Mouse (Mus musculus): ENCODE measurements at regions not wholly inside any gene's neighbourhood (a gene's known extent, or its start where the extent isn't known, plus 50 kb on each side); places are given as distances from the start of the nearest gene placed in this dataset.

DNA sequence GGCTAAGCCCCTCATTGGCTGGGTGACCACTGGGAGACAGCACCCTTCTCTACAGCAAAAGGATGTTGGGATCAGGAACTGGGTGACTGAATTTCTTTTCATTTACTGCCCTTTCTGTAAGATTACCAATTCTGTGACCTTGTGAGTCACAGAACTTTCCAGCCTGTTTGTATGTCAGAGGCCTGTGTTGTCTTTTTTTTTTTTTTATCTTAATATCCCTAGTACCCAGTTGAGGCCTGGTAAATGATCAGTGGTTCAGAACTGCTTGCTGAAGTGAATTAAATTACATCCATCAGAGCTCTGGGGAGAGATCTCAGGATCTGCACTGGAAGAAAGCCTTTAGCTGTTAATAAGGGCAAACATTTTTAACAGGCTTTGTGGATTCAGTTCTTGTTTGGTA, 114.8 kb upstream of the Zfp648 start:
- no peak for DNase-seq

DNA sequence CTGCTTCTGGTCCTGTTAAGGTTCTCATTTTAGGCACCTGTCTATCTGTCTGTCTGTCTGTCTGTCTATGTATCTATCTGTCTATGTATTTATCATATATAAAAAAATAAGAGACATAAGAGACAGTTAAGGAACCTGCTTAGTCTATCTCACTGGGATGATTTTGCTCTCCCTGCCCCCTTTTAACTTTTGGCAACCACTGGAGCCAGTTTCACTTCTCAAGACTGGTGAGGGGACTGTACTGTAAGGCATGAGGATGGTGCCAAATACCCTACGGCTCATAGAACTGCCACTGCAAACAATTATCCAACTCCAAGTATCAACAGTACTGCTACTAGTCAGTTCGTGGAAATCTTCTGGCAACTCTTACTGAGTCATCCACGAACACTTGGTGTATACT, 111.2 kb upstream of the Zfp648 start:
- DNase-seq = no peak

DNA sequence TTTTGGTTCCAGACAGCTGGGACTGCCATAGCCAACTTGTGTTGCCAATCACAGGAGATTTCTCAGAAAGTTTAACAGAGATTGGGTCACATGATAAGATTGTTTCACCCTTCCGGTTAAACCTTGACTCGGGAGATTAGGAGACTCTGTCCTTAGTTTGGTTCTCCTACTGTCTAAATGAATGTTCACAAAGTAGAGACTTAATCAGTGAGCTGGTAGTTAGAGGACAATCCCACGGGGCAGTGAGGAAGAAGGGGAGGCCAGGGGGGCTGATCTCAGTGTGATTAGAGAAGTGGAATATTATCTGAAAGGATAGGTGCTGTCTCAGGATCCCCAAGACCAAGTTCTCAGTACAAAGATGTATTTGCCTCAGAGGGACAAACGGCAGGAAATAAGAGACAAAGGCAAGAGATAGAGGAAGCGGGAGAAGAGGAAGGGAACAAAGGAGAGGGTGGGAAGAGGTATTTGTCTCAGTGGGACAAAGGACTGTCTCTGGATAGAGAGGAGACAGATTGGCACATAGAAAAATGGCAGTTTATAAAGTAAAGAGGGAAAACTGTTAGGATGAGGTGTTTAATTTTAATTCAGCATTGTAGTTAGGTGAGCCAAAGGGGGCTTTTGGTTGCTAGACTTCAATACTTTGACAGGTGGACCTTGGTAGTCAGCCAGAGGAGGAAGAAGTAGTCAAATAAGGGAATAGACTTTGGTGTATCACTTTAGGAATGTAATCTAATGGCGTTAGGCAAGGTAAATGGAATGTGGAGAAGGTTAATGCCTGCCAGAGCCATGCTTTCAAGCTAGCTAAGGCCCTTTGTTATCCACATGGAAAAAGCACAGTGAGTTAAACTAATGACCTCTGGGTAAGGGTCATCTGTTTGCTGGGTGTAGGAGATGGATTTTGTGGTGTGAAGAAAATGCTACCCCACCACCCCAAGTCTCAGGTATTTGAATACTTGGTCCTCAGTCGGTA, 110.2 kb upstream of the Zfp648 start:
- no peak for DNase-seq

DNA sequence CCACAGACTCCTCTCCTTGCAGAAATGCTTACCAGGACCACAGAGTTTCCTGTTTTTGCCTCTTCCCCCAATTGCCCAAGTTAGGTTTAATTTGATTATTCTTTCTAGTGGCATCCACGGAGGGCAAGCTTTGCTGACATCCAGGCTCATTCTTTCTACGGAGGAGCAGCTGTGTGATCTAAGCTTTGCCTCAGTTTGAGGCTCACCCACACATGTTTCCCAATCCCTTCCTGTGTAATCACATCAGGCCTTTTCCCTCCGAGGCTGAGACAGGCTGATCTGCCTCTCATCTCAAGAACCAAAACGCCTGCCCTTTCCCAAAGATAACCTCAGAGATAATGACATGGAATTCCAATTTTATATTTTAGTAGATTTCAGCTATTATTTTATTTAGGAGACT, 107.4 kb upstream of the Zfp648 start:
- no peak for DNase-seq

DNA sequence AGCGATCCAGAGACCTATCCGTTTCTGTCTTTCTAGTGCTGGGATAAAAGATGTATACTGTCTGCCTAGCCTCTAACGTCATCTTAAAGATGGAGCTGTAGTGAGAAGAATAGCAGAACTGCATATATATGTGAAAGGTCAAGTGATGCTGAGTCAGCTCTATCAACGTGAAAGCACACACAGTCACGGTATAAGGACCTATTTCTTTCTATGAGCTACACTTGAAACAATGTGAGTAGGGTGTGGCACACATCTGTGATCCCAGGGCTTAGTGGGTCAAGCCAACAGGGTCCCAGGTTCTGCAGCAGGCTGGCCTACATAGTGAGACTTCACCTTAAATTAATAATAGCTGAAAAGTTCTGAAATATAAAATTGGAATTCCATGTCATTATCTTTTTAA, 106.6 kb upstream of the Zfp648 start:
- DNase-seq = no peak

DNA sequence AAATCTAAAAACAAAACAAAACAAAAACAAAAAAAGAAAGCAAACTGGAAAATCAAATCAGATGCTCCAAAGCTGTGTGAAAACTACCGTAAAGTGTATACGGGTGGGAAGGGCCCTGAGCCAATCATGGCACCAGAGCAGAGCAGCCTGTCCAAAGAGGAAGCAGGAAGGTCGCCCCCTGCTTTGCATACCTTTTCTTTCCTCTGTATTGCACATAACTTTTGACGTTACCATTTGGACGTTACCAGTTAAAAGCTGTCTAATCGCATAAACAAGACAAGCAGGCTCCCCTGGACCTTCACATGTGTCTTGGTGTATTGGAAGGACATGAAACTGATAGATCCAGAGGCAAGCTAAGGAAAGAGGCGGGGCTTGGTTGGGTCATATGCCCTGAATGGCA, 104.9 kb upstream of the Zfp648 start:
- DNase-seq = no peak

DNA sequence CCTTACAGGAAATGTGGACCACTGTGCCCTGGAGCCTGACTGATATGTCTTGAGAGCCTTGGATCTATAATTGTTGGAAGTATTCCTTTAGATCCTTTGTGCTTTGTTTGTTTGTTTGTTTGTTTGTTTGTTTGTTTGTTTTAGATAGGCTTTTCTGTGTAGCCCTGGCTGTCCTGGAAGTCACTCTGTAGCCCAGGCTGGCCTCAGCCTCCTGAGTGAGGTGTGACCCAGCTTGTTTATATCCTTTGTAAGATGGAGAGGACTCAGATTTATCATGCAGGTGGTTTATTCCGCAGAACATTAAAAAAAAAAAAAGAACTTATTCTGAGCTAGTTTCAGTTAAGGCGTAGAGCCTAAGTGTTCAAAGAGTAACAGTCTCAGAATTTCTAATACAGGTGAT, 104.1 kb upstream of the Zfp648 start:
- no peak for DNase-seq

DNA sequence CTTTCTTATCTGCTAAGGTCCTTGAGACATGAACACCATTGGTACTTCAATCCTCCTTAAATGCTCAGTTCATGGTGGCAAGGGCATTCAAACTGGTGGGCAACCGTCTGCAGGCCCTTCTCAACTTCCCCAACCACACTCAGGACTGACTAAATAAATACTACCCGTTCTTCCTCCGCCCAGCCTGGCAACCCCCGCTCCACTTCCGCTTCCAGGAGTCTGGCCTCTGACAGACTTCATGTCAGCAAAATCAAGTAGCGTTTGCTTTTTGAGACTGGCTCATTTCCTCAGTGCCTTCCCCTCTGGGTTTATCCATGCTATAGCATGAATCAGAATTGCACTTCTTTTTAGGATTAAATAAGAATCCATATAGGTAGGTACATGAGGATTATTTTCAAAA, 103.3 kb upstream of the Zfp648 start:
- DNase-seq = no peak

DNA sequence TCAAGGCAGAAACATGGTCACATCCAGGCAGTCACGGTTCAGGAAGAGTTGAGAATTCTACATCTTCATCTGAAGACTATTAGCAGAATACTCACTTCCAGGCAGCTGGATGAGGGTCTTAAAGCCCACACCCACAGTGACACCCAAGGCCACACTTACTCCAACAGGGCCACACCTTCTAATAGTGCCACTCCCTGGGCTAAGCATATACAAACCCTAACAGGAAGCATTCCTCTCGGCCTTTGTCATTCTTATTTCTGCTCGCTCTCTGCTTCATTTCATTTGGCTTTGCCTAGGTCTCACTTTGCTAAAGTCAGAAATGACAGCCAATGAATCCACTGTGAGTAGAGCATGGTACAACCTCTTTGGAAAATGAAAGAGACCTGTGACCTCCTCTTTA, 100.4 kb upstream of the Zfp648 start:
- DNase-seq = no peak

DNA sequence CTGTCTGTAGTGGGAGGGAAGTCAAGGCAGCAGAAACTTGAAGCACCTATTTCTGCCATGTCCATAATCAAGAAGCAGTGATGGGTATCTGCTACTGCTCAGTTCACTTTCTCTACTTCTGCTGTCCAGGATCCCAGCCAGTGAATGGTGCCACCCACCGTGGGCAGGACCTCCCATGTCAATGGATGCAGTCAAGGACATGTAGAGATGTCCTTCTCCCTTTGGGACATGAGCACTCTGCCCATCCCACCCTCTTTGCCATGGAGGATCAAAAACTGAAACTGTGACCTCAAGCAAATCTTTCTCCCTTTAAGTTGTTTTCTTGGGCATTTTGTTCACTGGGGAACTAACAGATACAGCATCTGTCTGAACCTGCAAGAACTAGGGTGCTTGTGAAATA, 99.6 kb upstream of the Zfp648 start:
- DNase-seq = no peak

DNA sequence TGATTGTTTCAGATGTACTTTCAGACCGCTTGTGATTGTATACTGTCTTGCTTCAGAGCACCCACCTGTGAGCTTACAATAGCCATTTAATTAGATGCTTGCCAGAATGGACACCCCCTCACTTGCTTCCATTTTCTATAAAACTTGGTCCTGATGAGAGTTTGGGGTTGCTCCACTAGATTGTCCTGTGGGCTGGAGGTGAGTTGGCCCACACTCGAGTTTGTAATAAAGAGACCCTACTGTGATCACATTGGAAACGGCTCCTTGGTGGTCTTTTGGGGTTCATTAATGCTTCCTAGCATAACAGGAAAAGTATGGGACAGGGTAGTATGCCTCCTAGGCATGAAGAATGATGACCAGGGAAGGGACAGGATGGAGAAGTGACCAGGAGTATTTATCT, 98.8 kb upstream of the Zfp648 start:
- no peak for DNase-seq

DNA sequence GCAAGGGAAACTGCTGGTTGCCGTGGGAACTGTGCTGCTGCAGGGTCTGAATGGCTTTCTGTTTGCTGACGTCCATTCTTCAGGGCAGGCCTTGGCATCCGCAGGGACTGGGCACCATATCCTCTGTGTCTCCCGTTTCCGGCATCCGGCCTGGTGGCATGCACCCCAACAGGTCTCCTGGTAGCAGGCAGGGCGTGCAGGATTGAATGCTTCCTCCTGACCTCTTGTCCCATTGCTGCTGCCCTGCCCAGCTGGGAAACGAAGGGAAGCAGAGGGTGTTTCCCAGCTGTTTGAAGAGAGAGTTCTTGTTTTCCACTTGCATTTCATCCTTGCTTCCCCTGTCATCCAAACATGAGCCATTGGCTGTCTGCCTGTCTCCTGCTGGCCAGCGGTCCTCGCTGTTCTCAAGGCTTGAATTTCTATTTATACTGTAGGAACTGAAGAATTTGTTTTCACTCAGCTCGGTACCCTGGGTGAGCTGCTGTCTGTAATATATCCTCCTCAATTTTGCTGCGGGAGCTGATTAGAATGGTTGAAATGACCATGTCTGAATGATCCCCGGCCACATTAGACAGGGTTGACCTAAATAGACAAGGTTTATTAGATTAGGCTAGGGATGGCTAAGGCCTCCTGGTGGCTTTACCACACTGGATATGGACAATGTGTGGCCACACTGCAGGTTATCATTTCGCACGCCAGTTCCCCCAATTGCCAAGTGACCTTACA, 98.0 kb upstream of the Zfp648 start:
- peak; percentile 78 to 86 for DNase-seq

DNA sequence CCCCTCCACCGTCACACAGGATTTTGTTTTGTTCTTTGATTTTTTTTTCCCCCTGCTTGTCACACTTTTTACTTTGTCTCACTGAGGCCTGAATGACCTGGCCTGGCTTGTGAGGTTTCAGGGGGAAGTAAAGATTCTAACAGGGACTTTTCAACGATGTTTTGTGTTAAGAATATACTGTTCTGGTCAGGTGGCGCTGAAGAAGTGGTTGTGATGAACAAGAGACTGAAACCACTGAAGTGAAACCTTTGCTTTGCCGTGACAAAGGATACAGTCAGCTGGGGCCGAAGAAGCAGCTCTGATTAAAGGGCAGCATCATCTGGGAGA, 97.4 kb upstream of the Zfp648 start:
- no peak for DNase-seq

DNA sequence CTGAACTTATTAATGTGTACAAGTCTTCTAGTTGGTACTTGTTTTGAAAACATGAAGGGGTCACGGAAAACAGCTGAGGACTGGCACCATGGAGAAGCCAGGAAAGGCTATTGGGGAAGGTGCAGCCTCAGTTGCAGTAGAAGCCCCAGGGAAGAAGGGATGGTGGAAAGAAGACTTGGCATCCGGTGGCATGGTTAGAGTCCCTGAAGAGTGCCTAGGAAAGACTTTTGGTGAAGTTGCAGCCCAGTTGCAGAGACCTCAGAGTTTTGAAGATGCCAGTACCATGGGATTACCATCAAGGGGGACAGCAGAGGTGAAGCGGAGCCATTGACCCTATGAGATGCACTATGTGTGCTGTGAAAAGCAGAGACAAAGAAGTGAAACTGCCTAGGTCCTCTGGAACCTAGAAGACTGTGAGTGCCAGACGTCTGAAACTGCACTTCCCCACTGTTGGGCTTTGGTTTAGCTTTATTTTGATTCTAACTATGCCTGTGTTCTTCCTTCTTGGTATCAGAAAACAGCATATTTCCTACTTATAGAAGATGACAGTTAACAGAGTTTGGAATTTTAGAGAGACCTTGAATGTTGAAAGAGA, 96.9 kb upstream of the Zfp648 start:
- no peak for DNase-seq

DNA sequence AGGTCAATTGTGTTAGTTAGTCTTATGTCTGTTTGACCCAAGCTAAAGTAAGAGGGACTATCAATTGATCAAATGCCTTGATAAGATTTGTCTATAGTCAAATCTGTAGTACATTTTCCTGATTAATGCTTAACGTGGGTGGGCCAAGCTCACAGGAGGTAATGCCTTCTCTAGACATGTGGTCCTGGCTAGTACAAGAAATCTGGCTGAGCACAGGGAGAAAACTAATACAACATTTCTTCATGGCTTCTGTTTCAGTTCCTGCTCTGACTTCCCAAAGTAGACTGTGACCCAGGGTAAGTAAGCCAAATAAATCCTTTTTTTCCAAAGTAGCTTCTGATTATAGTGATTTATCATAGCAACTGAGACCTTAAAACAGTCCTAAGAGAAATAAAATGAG, 96.2 kb upstream of the Zfp648 start:
- no peak for DNase-seq

DNA sequence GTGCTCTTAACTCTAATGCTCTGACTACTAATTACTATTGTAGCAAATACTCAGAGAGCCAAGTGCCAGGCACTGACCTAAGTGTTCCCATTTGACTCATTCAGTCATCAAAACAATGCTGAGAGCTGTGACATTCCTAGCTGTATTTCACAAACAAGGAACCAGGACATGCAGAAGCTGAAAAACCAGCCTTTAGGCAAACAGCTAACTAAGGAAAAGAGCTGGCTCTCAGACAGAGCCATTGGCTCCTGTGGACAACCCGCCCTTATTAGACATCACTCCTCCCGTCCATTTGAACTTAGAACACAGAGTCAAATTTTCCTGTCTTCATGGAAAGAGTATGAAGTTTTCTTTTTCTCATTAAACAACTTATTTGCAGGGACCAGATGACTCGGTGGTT, 88.5 kb upstream of the Zfp648 start:
- DNase-seq = no peak

DNA sequence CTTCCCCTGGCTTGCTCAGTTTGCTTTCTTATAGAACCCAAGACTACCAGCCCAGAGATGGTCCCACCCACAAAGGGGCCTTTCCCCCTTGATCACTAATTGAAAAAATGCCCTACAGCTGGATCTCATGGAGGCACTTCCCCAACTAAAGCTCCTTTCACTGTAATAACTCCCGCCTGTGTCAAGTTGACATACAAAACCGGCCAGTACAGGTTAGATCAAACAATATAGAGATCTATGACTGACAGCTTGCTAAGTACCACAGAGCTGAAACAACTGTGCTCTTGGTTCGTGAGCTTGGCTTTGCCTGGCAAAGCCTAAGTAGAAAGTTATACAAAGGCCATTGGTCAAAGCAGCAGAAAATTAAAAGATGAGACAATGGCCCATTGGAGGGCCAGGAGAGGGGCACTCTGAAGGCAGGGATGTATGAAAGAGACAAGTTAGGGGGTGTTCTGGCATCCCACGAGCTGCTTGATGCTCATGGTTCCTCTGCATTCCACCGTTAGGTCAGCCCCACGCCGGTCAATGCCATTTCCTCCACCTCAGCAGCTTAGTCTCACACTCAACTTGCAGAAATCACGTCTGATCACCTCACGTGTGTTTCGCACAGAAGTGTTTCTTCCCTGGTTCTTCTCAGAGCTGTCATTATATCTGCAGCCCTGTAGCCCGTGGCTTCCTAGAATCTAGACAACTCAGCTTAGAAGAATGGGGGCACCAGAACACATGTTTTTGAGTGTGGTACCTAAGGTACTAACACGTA, 87.5 kb upstream of the Zfp648 start:
- no peak for DNase-seq

DNA sequence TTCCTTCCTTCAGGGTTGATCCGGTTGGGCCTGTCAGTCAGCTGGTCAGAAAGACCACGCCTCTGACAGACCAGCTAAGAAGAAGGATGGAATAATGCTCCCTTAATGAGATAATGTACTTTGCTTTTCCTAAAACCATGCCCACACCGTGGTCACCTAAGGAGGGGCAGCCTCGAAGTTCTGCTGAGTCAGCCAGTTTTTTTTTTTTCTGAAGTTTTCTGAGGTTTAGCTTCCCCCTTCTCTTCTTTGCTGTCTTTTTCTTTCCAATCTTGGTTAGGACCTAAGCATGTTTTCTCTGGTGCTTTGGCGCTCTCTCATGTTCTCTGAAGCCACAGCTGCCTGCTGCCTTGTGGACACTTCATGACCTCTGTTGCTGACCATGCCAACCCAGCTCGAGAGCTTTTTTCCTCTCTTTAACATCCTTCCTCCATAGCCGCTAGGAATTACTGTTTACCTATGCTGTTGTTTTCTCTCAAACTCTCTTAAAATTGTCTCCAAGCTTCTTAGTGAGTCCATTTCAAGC, 84.7 kb upstream of the Zfp648 start:
- no peak for DNase-seq

DNA sequence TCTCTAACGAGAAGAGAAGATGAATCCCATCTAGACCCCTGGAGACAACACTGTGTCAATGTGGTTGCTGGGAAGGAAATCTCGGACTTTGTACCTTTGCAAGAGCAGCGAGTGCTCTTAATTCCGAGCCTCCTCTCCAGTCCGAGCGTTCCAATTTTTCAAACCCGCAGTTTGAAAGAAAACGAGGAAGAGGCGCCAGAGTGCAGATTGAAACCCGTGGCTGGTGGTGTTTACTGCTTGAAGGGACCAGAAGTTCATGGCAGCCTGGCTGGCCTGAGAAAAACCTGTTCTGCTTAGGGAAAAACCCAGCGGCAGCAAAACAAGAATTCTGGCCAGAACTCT, 83.7 kb upstream of the Zfp648 start:
- DNase-seq = no peak

DNA sequence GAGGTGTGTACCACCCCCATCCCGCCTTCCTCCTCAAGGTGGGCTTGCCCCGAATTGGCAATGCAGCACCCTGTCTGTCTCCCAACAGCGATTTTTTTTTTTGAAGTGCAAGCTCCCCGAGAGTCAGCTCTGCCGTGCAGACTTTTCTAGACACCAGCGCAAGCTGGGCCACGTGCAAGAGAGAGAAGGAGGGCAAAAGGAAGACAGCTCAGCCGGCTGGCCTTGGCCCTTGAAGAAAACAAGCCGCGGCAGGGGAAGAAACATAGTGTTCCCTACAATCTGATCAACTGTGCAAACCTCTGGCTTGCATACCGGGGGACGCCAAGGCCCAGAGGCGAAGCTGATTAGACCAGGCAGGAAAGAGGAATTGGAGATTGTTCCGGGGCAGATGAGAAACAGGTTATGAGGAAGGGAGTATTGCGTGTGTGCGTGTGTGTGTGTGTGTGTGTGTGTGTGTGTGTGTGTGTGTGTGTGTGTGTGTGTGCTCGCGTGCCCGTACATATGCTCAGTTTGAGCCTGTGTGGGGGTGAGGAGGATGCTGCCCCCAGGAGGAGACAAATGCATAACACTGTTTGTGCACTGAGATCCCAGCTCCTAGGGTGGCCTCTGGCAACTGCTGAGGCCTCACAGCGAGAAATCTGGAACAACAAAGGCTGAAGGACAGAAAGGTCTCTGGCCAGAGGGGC, 83.2 kb upstream of the Zfp648 start:
- peak; percentile 57 to 58 for DNase-seq

DNA sequence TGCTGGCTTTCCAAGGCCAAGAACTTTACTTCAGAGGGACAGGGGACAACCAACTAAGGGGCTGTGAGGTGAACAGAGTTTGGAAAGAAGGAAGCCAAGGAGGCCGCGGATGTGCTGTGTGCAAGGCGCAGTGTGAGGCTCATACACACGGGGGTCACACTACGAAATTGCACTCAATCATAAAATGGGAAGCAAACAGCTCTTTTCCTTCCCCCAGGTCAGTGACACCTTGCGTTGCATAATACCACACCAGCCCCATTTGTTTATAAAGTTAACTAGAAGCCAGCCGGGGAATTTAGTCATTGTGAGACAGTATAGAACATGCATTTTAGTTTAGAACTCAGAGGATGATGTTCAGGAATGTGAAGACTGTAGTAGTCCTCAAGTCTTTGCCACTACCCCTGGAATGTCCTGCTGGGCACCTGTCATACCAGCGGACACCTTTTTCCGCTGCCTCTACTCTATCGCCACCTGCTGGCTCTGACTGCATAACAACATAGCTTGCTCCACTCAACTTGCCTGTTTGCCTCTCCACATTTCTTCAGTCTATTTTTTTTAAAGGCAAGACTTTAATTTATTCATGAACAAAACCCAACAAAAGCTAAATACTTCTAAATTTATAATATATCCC, 82.5 kb upstream of the Zfp648 start:
- peak; percentile 49 to 62 for DNase-seq

DNA sequence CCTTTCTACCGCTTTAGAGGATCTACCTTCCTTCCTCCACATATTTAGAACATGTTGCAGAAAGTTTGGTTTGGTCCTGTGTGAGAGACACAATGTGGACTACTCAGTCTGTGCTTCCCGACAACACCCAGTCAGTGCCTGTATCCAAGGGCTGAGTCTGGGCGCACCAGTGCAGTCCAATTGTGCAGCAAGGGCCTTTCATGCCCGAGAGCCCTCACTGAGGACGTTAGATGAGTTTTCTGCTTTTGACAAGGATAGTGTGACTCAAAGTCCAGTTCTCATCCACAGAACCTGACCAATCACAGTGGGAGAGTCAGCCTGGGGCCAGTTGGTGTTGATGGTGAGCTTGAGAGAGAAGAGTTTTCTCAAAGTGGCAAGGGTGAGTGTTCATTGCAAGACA, 81.4 kb upstream of the Zfp648 start:
- no peak for DNase-seq
